Mouse (Mus musculus): ENCODE data around the gene Sorbs1.

The Sorbs1 gene

DNA sequence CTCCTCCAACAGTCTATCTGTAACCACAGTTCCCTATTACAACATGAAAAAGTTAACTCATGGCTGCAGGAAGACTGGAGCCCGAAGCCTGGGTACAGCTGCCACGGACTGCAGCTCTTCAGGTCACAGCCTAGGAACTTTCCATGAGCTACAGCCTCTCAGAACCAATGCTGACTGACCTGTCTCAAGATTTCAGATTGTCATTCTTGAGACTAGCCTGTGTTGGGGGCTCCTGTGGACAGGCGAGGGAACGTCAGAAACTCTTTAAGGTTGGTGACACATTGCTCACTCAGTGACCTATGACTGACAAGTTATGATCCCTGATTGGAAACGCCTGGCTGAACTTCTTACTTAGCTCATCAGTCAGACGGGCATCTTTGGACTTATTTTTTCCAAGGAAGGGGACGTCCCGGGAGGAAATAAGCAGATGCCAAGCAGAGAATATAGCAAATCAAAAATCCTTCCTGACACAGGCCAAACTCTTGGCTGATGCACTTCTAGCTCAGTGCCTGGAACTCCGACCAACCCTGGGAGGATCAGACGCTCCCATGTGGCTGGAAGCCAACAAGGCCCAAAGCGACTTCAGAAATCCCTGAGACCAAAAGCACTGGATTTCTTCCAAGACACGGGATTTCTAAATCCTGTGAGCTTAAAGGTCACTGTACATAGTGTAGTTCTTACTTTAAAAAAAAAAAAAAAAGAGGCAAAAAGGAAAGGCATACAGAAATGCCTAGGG is 76.9 kb downstream of the Sorbs1 start:
- no peak for DNase-seq (ENCODE audit: low read depth)

DNA sequence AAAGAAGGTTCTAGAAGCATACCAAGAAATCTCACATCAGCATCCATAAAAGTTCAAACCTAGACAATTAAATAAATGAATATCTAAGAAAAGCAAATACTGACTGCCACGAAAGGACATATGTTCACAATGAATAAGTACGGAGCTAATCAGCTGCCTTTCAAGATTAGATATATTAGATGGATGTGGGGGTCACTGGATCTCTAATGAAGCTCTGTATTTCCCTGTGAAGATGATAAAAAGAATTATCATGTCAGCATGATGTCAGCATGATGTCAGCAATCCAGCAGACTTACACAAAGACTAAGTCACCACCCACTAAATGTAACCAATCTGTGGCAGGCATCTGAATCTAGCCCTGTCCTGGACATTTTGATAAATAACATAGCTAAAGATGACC is 77.8 kb downstream of the Sorbs1 start:
- DNase-seq (ENCODE audit: low read depth) = no peak

DNA sequence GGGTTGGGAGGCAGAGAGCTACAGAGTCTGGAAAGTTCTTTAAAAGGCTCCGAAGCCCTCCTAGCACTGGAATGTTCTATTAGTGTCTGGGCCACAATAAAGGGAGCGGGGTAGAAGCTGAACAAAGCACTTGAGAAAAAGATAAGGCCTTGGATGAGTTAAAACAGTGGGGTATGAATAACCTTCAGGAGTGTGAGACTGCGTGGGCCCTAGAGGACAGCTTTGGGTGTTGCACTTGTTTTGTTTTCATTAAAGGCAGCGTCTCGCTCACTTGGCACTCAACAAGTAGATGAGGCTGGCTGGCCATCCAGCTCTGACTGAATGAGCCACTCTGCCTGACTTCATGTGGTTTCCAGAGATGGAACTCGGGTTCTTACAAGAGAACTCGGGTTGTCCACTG is 78.5 kb downstream of the Sorbs1 start:
- no peak for DNase-seq (ENCODE audit: low read depth)

DNA sequence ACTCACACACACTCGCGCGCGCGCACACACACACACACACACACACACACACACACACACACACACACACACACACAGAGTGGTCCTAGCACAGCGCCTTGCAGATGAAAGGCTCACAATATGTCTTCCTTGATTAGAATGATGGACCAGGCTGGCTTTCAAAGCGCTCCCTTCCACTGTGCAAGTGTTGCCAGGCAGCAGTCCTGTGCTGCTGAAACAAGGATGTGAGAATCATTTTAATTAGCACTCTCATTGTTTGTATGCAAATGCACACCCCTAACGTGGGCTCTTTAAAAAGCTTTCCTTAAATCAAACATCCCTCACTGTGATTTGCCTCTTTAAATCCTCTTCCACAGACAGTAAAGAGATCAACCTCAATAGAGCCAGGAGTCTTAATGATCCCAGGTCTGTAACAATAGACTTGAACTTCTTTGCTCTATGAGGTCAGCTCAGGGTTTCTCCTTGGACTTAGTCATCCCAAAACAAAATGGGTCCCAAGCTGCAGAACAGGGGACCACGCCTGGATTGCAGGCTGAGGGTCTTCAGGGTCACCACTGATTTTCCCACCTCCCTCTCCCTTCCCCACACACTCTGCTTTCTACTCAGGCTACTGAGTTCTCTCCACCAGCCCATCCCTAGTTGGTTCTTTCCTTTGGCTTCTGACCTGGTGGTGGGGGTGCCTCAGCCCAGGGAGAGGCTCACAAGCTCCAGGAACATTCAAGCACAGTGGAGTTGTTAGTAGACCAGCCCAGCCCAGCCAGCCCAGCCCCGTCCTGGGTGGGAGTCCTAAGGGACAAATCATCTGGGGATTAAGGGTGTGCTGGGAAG is 79.3 kb downstream of the Sorbs1 start:
- no peak for DNase-seq (ENCODE audit: low read depth)

DNA sequence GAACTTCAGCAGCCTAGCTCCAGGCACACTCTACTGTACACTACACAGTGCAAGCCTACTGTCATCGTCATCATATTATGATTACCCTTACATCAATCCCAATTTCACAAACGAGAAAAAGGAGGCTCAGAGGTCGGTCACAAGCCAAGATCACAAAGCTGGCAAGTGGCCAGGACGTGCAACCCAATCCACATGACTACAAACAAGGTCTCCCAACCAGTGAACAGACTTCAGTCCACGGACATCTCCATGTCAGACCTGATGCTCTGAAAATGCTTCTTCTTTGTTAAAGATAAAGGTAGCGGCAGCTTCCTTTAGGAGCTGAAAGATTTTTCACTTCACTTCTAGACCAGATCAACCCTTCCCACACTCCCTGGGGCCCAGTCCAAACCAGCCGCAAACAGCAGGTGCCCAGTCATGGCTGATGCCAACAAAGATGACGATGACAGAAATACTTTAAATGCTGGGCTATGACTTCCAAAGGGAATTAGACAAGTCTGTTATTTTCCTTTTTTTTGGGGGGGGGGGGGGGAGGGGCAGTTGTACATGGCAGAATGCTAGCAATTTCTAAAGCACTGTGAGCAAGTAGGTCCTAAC is 80.2 kb downstream of the Sorbs1 start:
- no peak for DNase-seq (ENCODE audit: low read depth)

DNA sequence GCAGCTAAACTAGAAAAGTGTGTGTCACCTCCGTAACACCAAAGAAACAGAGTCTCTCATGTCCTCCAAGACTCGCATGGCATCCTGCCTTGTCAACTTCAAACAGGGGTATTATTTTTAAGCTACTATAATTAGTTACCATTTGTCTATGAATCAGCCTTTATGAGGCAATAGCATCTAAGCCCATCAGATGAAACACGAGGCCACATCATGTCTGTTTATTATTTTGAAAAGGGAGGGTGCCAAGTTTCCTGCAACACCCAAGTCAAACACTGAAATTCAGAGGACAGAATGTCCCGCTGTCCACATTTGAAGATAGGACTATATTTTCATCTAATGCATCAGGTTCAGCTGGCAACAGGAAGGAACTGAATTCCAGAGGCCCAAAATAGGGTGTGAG is 81.6 kb downstream of the Sorbs1 start:
- DNase-seq (ENCODE audit: low read depth) = no peak

DNA sequence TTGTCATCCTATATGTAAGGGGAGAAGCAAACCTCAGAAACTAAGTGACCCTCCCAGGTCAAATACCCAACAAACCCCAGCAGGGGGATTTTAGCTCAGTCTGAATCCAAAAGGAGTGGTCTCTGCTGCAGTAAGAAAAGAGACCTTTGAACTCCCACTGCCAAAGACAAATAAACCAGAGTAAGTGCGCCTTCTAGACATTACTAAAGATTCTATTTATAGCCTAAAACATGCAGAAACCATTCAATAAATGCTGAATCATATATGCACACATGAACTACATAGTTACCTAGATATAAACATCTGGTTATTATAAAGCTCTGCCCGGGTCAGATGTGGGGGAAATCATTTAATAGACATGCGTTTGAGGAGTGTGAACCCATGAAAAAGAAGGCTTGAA is 84.0 kb downstream of the Sorbs1 start:
- no peak for DNase-seq (ENCODE audit: low read depth)

DNA sequence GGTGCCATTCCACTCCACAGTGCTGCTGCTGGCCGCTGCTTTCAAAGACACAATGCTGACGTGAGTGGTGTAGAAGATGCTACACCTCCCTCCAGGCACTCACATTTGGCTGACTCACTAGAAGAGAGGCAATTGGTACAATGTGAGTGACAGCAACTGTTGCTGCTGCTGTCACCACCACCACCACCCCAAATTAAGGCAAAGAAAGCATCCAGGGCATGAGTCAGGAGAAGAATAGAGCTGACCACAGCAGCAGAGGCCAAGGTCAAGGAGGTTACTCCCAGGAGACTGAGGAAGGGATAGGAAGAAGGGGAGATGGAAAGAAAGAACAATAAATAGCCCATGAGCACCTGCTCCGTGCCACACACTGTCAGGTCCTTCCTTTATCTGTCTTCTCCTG is 84.4 kb downstream of the Sorbs1 start:
- DNase-seq (ENCODE audit: low read depth) = no peak

DNA sequence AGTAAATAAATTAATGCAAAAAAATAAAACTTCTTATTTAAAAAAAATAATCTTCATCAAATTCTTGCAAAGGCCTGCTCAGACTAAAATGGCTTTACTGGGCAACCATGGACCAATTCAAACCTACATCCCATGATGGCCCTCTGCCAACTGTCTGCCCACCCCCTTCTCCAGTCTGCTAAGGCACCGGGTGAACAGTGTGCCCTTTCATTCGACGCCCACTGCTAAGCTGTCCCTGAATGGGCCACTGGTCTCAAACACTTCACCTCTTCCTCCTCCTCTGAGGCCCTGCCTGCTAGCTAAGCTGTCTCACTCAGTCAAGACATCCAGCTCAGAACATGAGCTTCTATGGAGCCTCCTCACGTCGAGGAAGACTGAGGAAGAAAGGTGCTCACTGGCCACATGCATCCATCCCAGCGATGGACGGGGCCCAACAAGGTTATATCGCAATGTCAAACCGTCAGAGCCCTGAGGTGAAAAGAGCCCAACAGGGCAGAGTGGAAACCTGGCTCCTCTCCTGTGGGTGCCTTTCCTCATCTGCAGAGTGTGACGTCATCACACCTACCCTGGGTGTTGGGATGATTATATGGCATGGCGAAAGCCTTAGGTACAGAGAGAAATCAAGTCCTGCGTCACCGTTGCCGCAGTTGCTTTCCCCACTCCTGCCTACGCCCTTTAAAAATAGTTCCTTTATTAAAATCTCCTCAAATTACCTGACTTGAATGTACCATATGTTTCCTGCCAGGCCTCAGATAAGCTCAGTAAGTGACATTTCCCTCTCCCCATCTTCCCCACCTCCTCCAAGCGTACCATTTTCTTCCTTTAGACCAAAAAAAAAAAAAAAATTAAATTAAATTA is 87.2 kb downstream of the Sorbs1 start:
- no peak for DNase-seq (ENCODE audit: low read depth)

DNA sequence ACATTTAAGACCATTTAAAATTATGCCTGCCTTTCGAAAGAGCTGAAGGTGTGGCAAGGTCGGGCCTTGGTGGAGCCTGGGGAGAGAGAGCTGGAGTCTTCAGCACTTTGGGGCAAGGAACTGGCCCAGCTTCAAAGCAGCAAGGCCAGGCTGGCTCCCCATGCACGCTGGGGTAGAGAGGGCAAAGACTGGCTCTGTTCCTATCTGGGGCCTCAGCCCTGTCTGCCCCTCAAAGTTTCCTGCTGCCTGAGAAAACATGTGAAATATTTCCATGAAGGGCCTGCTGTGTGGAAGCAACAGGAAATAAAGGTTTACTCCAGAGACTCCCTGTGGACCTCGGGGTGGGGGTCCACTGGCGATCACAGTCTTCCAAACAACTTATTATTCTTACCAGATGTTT is 88.3 kb downstream of the Sorbs1 start:
- DNase-seq (ENCODE audit: low read depth) = no peak

DNA sequence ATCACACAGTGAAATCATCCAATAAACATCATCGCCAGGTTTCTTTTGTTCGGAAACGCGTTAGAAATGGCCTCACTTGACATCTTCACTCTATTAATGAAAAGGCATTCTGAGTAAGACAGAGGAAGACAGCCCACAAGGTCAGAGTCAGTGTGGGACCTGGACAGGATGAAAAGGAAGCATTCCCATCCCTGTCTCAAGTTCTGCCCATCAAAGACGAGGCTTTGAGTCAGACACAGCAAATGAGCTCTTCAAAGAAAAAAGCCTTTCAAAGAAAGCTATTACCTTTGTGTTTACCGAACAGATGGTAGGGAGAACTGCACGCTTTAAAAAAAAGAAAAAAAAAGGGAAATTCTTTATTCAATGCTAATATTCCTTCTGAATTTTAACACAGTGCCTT is 92.5 kb downstream of the Sorbs1 start:
- DNase-seq (ENCODE audit: low read depth) = no peak

DNA sequence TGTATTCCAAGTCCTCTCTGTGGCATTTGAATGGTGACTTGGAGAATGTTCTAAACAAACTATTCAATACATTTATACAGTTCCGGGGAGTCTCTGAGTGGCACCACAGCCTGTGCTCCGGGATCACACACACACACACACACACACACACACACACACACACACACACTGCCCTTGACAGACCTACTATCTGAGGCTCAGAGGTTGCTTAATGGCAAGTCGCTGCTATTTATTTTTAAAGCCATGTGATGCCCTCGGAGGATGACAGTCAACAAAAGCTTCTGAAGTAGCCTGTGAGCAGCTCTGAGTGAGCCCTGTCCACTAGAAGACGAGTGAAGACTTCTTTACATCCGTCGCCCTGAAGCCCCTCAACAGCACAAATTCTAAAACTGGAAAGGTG is 94.3 kb downstream of the Sorbs1 start:
- DNase-seq (ENCODE audit: low read depth) = no peak

DNA sequence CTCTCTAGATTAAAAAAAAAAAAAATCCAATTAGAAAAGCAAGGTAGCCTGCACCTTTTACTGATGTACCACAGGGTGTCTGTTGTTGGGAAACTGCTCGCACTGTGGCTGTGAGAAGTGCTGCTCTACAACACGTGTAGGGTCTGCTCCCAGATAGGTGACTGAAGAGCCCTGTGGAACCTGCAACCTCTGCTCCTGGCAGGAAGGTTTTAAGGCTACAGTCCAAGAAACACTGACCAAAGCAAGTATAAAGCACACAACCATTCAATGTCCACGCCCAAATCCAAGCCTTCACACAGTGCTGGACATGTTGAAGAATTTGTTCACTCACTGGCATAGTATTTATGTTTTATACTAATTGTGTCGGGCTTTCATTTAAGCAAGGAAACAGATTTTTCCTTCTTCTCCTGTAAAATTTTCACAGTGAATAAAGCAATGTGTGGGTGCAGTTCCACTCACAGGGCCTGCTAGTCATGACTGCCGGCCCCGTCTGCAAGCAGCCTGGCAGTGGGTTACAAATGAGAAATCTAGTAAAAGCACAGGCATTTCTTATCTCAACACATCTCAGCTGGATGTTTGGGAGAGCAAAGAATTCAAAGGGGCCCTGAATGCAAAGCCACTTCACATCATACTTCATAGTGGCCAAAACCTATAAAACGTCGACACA is 96.3 kb downstream of the Sorbs1 start:
- DNase-seq (ENCODE audit: low read depth) = no peak

DNA sequence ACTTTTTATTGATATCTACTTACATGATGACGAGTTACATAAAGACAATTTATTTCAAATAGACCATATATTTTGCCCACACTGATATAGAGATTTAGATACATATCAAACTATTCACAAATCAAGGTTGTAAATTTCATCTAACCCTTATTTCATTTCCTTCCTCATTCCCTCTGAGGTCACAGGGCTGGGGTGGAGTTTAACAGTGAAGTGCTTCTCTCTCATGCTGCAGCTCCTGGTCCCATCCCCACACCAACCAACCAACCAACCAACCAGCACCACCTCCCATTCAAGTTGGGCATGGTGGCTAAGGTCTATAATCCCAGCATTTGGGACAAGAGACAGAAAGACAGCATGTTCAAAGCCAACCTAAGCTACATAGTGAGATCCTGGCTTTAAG is 97.9 kb downstream of the Sorbs1 start:
- DNase-seq (ENCODE audit: low read depth) = no peak

DNA sequence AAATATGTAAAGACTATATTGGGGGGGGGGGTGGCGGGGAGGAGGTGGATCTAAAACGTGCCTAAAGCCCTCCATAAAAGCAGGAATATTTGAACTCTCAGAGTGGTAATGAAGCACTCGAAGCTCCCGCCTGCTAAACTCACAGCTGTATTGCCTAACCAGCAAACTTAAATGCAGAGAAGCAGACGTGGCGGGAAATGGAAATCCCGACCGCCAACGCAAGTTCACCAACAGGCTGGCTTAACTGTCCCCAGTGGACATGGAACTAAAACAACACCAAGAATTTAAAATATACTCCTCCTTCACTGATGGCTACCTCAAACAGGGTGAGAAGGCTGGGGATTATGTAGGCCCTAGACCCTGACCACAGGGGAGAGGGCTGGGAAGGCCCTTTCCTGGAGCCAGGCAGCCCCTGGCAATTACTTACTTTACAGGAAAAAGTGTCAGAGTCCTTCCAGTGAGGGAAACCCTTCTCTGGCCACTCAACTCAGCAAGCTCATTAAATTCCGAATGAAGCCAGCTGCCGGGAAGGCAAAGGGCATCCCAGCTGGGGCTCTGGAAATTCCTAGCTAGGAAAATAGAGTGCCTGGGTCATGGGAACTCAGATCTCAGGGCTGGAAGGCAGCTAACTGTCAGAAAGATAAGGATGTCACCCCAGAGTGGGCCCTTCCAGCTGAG is 98.6 kb downstream of the Sorbs1 start:
- DNase-seq (ENCODE audit: low read depth) = no peak

DNA sequence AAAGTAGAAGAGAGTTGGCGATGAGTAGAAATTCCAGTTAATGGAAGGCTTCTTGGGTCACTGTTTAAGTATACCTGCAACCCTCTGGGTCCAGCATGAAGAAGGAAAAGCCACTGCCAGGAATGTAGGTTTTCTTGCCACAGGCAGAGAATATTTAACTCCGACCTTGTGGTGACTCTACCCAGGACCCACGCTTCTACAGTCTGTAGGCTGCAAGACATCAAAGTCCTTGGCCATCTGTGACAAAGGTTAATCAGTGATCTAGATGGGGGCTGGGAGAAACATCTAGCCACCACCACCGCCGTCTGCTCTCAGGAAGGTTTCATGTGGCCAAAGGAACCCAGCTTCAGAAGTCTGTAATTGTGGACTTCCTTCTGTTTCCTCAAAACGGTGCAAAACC is 99.2 kb downstream of the Sorbs1 start:
- no peak for DNase-seq (ENCODE audit: low read depth)

DNA sequence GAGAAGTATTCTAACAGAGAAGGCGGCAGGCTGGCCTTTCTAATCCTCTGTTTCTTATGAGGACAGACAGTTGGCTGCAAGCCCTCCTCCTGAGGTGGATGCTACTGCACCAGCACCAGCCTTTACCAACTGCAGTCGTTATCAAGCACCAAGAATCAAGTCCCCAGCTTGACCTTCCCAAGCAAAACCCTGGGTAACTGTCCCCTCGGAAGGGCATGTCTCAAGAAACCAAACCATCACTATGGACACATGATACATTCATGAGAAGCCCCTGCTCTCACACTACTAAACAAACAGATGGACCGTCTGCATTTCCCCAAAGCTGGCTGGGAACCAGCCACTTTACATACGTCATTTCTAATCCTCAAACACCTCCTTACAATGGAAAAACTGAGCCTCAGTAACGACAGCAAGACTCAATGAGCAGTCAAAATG is 102.2 kb downstream of the Sorbs1 start:
- DNase-seq (ENCODE audit: low read depth) = no peak

DNA sequence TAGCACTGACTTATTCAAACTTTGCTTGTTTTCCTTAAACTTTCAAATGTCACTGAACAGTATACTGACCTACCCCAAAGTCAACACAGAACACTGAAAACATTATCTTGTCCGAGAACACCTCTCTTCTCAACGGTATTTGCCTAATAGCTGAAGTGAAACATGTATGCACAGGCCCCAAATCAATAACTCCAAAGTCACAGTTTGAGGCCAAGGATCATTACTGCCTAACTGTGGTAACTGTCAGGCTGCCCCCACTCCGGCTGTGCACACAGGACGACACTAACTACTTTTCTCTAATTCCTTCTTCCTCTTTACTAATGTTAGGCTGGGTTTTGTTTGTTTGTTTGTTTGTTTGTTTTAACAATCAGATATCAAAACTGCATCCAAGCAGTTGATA is 103.1 kb downstream of the Sorbs1 start:
- DNase-seq (ENCODE audit: low read depth) = no peak

DNA sequence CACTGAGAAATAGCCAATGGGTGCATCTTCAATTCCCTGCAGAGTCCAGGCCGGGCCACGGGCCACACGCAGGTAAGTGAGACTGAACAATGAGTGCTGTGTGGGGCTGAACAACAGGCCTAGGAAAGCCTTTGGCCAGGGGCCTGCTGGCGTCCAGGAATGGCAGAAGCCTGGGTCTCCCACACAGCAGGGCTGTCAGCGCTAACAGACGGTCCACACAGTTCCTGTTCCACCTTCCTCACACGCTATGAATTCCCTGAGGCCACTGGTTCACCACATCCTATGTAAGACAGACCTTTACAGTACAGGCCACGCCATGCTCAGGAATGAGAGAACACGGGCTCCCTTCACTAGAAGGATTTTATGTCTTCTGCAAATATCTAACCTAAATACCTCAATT is 103.5 kb downstream of the Sorbs1 start:
- DNase-seq (ENCODE audit: low read depth) = no peak

DNA sequence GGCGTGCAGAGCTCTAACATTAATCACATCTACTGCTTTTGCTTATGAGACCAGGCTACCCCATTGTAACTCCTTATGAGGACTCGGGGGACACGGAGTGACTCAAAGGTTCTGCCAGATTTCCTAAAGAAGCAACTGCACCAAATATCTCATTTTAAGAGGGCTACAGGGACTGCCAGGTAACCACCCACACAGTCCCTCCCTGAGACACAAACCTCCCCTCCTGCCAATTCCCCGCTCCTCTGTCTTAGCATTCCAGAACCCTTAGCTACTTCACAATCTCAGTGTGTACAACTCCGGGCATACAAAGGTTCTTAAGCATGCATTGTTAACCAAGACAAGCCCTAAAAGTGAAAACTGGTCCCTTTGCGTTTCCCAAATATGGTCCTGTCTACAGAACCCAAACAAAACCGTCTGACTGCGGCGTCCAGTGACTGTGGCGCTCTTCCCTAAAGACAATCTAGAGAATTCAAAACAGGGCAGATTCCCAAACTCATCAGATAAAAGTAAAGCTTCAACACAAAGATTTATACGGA is 104.0 kb downstream of the Sorbs1 start:
- DNase-seq (ENCODE audit: low read depth) = no peak

DNA sequence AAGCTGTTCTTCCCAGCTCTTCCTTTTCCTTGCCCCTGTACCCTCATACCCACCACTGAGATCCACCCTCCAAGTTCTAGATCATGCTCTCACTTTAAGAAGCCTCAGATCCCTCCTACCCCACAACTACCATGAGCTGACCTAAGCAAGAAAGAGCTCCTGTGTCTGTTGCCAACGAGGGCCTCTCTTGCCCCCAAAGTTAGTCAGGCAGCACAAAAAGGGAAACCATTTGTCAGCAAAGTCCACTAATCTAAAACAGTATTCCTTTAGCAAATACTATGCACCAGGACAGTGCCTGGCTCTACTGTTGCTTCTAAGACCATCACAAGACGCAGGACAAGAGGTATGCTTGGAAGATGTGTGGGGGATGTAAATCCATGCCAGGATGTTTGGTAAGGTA is 106.4 kb downstream of the Sorbs1 start:
- no peak for DNase-seq (ENCODE audit: low read depth)

Measured in c-Kit-positive CD71-positive TER-119-negative erythroid progenitor cells, embryonic 14.5 days (primary cell).